Mouse (Mus musculus): ENCODE data around the gene Arvcf.

Gene Arvcf

DNA sequence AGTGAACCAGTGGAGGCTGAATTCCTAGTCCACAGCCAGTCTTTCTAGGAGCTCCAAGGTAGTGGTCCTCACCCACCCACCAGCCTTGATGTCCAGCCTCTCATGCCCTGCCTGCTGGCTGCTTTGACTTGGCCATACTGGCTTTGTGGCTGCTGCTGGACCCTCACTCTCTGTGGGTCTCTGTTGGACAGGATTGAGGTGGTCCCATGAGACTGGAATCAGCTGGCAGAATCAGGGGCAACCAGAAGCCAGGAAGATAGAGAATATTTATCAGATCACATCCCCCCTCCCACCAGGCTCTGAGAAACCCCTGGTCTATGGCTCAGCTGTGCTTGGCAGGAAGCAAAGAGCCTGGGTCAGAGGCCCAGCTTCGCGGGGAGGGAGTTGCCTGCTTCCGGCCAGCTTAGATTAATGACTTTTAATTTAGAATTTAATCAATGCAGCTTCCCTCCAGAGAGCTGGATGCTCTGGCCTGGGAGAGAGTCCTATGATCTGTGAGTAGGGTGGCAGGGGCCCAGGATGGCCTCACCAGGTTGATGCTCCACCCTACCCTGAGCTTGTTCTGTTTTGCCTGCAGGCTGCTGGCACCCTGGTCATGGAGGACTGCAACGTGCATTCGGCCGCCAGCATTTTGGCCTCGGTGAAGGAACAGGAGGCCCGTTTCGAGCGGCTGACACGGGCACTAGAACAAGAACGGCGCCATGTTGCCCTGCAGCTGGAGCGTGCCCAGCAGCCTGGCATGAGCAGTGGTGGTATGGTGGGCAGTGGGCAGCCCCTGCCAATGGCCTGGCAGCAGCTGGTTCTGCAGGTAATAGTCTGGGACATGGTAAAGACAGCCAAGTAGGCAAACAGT, 40.8 kb downstream of the Arvcf start:
- DNase-seq (ENCODE audit: low spot score), result no peak

DNA sequence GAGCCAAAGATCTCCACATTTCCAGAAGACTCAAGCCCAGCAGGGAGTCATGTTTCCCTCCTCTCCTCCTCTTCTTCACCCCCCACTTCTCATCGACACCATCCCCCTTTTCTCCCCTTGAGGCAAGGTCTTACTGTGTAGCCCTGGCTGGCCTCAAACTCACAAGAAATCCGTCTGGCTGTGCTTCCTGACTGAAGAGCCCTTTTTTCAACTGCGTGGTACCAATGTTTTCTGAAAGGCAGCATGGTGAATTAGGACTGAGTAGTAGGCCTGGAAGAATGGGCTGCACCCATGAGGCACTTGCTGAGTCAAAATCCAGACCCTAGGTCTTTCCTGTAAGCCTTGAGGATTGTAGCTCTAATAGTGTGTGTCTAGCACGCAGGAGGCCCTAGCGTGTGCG, 42.4 kb downstream of the Arvcf start:
- DNase-seq (ENCODE audit: low spot score), result no peak

- DNase-seq (ENCODE audit: low spot score), result no peak
Observed at GRCm38 (mm10) chr16:18391127-18391526, 43.1 kb downstream of the Arvcf start.

DNA sequence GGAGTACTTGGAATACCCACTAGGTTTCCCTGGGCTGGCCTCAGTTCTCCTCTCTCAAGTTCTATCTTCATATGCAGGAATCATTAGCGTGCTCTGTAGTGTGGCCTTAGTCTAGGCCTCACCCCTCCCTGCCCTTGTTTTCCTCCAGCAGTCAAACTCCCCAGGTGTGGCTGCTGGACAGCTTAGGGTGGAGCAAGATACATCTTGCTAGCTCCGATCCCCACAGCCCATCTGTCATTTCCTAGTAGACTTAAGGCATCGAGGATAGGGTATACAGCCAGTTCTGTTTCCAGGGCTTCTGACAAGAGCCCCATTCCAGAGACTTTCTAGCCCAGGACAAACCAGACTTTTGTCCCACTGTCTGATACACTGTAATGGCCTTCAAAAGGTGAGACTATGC, 43.7 kb downstream of the Arvcf start:
- DNase-seq (ENCODE audit: low spot score), result no peak

GRCm38 (mm10) chr16:18392469-18393426, 44.8 kb downstream of the Arvcf start:
- DNase-seq (ENCODE audit: low spot score), result no peak

DNA sequence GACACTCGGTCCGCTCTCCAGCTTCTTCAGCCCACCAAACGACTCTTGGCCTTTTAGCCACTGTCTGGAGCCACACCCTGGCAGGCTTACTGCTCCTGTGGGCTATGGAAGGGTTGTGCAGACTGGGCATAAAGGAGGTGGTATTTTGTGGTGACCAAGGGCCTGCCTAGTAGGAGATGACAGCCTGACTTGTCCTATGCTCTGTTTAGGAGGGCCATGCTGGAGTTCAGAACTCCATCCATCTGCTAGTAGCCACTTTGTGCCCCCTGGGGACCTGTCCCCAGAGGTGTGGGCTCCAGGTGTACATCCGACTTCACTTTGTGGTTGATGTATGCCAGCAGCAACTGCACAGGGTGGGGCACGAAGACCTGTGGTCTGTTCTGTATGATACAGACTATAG, 45.6 kb downstream of the Arvcf start:
- DNase-seq (ENCODE audit: low spot score), result no peak

GRCm38 (mm10) chr16:18394056-18394455, 46.1 kb downstream of the Arvcf start:
- DNase-seq (ENCODE audit: low spot score), result no peak

DNA sequence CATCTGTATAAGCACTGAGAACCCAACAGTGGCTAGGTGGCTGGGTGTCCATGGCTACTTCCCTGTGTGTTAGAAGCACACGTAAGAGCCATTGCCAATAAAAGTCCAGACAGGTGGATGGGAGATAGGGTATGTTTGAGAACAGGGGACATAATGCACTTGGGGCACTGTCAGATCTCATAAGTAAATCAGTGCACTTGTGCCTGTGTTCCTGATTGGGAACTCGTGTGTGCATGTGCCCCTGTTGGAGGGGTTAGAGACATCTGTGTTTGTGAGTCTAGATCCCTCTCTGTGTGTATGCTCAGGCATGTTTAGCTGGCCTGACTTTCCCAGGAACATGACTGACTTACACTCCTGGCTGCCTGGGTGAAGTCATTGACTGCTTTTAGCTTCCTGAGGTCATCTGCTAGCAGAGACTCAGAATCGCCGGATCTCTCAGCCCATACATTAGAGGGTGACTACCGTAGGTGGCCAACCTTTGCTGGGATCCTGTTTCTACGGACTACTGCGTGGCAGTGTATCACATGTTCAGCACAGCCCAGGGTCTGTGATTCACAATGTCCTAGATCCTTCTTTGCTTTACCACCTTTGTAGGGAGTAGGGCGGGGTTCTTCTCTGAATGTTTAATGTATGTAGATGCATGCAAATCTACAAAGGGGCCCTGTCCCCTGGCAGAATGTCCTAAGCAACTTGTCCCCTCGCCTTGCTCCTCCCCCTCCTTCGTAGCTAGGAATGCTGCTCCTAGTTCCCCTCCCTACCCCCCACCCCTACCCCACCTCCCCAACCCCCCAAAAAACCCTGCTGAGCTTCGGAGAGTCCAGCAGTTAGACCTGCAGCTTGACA, 47.0 kb downstream of the Arvcf start:
- DNase-seq (ENCODE audit: low spot score), result no peak

DNA sequence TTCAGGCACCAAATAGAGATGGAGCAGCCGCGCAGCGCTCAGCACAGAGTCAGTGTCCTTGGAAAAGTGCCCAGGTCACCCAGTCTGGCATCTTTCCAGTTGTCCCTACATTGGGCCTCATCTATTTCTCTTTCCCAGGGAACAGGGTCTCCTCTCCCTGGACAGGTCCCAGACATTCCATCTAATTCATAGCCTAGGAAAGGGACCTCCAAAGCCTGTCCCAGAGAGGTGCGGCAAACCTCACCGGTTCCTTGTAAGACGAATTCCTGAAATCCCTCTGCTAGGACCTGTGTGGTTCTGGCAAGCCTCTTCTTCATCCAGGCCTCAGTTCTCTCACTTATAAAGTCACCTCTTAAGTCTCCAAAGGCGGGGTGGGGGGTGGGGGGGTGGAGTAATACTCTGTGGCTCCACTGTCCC, 47.6 kb downstream of the Arvcf start:
- DNase-seq (ENCODE audit: low spot score), result no peak

DNA sequence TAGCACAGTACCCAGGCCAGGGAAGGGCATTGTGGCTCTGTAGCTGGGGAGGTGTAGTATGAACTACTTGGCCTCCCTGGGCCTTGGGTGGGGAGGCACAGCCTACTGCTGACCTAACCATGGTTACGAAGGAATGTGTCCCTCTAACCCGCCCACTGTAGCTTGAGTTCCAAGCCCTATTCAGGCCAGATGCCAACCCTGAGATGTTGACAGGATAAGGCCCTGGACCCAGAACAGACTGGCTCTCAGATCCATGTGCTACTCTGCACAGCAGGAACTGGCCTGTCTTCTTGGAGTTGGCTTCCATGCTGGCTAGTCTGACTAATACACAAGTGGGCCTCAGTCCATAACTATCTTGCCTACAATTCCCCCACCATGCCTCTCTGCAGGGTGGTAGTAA, 48.2 kb downstream of the Arvcf start:
- no peak for DNase-seq (ENCODE audit: low spot score)

GRCm38 (mm10) chr16:18396791-18397621, 49.0 kb downstream of the Arvcf start:
- no peak for DNase-seq (ENCODE audit: low spot score)

DNA sequence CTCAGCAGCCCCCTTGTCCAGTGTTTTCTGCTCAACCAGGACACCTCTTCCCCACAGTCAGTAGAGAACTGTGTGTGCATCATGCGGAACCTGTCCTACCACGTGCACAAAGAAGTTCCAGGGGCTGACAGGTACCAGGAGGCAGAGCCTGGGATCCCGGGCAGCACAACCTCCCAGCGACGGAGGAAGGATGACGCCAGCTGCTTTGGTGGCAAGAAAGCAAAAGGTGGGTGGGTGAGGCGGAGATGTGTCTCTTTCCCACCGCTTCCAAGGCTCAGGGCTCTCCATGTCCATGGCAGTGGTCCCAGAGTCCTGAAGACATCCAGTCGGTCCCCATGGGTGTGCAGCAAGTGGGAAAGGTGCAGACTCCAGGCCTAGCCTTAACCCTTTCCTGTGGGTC, 52.0 kb downstream of the Arvcf start:
- DNase-seq (ENCODE audit: low spot score), result no peak

DNA sequence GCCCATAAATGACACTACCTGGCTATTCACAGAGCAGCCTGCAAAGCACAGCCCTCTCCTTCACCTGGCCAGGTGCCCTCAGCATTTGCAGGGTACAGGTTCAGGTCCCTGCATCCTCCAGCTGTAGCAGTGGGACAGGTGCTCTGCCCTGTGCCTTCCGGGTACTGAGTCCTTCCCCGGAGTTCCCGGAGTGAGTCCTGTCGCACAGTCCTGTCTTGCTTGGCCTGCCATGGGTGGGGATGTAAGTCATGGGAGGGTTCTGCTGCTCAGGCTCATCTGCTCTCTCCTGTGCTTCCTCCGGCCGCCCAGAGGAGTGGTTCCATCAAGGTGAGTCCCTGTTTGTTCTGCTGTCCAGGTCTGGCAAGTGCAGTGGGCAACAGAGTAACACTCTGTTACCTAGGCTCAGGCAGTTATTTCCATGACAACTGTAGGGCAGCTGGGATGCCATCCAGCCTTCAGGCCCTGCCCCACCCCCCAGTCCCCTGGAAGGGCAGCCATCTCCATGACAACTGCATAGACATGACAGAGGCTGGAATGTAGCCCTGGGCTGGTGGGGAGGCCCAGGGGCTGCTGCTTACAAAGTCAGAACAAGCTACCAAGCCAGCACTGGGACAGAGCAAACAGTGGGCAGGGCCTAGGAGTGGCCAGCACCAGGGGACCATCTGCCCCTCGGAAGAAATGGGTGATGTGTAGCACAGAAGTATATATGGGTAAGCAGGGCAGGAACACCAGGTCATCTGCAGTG, 52.7 kb downstream of the Arvcf start:
- DNase-seq (ENCODE audit: low spot score), result no peak

DNA sequence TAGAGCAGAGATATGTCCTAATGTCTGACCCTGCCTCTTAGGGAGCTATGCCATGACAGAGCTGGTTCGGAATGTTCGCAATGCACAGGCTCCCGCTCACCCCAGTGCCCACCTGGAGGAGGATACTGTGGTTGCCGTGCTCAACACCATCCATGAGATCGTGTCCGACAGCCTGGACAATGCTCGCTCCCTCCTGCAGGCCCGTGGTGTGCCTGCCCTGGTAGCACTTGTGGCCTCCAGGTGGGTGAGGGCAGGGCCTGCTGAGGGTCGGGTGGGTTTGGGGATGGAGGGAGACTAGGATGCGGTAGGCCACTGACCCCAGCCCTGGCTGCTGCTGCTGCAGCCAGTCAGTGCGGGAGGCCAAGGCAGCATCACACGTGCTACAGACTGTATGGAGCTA, 55.3 kb downstream of the Arvcf start:
- no peak for DNase-seq (ENCODE audit: low spot score)

GRCm38 (mm10) chr16:18405091-18405854, 57.3 kb downstream of the Arvcf start:
- DNase-seq (ENCODE audit: low spot score), result no peak

DNA sequence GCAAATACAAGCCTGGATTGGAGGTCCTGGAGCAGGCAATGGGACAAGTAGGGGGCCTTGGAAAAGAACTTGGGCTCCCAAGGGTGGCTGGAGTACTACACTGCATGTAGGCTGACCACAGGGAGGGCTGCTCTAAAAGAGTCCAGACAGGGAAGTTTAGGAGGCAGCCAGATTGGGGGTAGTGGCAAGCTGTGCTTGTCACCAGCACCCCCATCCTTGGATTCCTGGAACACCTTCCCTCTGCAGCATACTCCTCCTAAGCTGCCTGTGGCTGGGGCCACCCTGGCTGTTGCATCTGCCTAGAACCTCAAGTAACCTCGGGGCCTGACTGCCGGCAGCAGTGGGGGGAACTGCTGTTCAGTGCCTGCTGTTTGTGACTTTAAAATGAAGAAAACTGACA, 57.9 kb downstream of the Arvcf start:
- DNase-seq (ENCODE audit: low spot score), result no peak

DNA sequence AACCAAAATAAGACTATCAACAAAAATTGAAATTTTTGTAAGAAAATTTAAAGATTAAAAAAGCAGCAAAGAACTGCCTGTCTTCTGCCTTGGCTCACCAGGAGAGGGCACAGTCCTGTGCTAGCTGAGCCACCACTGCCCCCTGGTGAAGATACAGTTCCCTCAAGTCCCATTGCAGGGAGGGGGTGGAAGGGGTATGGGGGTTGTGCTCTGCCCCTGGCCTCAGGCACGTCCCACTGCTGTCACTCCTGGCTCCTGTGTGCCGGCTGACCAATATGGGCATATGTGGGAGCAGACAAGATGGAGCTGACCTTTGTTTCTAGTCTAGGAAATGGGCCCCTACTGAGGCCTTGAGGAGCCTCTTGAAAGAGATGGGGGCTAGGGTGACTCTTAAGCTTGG, 58.3 kb downstream of the Arvcf start:
- no peak for DNase-seq (ENCODE audit: low spot score)

- DNase-seq (ENCODE audit: low spot score), result no peak
Observed at GRCm38 (mm10) chr16:18407912-18408311, 59.9 kb downstream of the Arvcf start.

DNA sequence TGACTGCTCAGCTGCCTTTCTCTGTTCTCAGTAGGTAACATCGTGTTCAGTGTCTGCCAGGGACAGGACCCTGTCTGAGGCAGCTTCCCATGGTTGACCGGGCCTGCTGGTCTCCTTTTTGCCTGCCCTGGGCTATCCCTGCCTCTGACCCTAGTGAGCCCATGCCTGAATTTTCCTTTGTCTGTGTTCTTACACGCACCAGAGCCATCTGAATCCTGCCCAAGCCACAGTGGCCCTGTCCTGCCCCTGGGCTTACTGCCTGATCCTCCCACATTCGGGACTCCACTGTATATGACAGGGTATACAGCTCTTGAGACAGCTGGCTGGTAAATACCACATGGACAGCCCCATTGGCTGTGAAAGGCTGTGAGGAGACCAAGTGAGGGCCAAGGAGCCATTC, 61.8 kb downstream of the Arvcf start:
- no peak for DNase-seq (ENCODE audit: low spot score)

GRCm38 (mm10) chr16:18410418-18410817, 62.4 kb downstream of the Arvcf start:
- DNase-seq (ENCODE audit: low spot score), result no peak

Measured in layer of hippocampus, adult 9-10 months (tissue).